Mouse (Mus musculus) small intestine, adult 10 weeks (tissue): ENCODE measurements around the gene Flywch1. TPM values are rescaled to one million over a fixed set of nuclear protein-coding genes. Genes with fewer than 3 reads are reported as not detected.

ENCODE experiments used
- polyA plus RNA-seq: library from polyadenylated mRNA; stranded (reverse); fragments of 350-450 nt; fragmentation: Illumina TruSeq; extraction: RNeasy Lipid Tissue Mini Kit (QIAGEN cat#74804); gene quantifications from one replicate; pipeline ENCODE4 v1.2.3, GENCODE M21; 2014; ENCODE audit warnings: low replicate concordance

The Flywch1 gene
- 0.78 TPM for polyA plus RNA-seq

GRCm38 (mm10) chr17:23771284-23772218, at the start of gene Flywch1:
Flywch1 (minus strand) TSS chr17:23771602.

GRCm38 (mm10) chr17:23790269-23791078, 19.1 kb upstream of the Flywch1 start, which contains the start of gene Srrm2:
Srrm2 (plus strand) TSS chr17:23790532.

GRCm38 (mm10) chr17:23785561-23786471, 14.4 kb upstream of the Flywch1 start, which contains the start of gene Flywch2:
Flywch2 (minus strand) TSS chr17:23786081.

GRCm38 (mm10) chr17:23745301-23746251, 25.8 kb downstream of the Flywch1 start, which contains the start of gene Kremen2:
Kremen2 (minus strand) TSS chr17:23745833.

GRCm38 (mm10) chr17:23740598-23741021, 30.8 kb downstream of the Flywch1 start, which contains the start of gene Paqr4:
Paqr4 (minus strand) TSS chr17:23740867.

GRCm38 (mm10) chr17:23725999-23726757, 45.2 kb downstream of the Flywch1 start, which contains the start of gene Pkmyt1:
Pkmyt1 (plus strand) TSS chr17:23726336.

GRCm38 (mm10) chr17:23722376-23723125, 48.9 kb downstream of the Flywch1 start, which contains the start of gene 1520401A03Rik:
1520401A03Rik (minus strand) TSS chr17:23722783.

Other genes starting within 250 kb of the Flywch1 start
- 0.33 TPM for gene Zfp213, start 207.4 kb downstream of the Flywch1 start, polyA plus RNA-seq
- not detected for gene Zfp13, start 172.1 kb downstream of the Flywch1 start, polyA plus RNA-seq
- not detected for gene Zscan10, start 170.7 kb downstream of the Flywch1 start, polyA plus RNA-seq
- gene Mmp25, start 126.3 kb downstream of the Flywch1 start, polyA plus RNA-seq = 0.82 TPM
- 0.85 TPM for gene Bicdl2, start 111.1 kb downstream of the Flywch1 start, polyA plus RNA-seq
- gene Hcfc1r1, start 98.0 kb downstream of the Flywch1 start, polyA plus RNA-seq = 2.0 TPM
- gene Thoc6, start 97.7 kb downstream of the Flywch1 start, polyA plus RNA-seq = 3.2 TPM
- gene Tnfrsf12a, start 94.1 kb downstream of the Flywch1 start, polyA plus RNA-seq = not detected
- gene Cldn6, start 92.4 kb downstream of the Flywch1 start, polyA plus RNA-seq = not detected
- not detected for gene Cldn9, start 87.6 kb downstream of the Flywch1 start, polyA plus RNA-seq
- gene 1520401A03Rik, start 48.8 kb downstream of the Flywch1 start, polyA plus RNA-seq = not detected
- gene Pkmyt1, start 45.3 kb downstream of the Flywch1 start, polyA plus RNA-seq = 1.6 TPM
- gene Paqr4, start 30.7 kb downstream of the Flywch1 start, polyA plus RNA-seq = 6.4 TPM
- not detected for gene Kremen2, start 25.8 kb downstream of the Flywch1 start, polyA plus RNA-seq
- gene Flywch2, start 14.5 kb upstream of the Flywch1 start, polyA plus RNA-seq = not detected
- gene Srrm2, start 18.9 kb upstream of the Flywch1 start, polyA plus RNA-seq = 109 TPM
- gene Elob, start 57.5 kb upstream of the Flywch1 start, polyA plus RNA-seq = 18.9 TPM
- not detected for gene Prss33, start 64.5 kb upstream of the Flywch1 start, polyA plus RNA-seq
- gene Prss32, start 72.3 kb upstream of the Flywch1 start, polyA plus RNA-seq = 6.8 TPM
- 1.1 TPM for gene Prss41, start 72.6 kb upstream of the Flywch1 start, polyA plus RNA-seq
- not detected for gene Prss21, start 96.5 kb upstream of the Flywch1 start, polyA plus RNA-seq
- gene Dcpp1, start 109.3 kb upstream of the Flywch1 start, polyA plus RNA-seq = not detected
- not detected for gene Dcpp2, start 109.3 kb upstream of the Flywch1 start, polyA plus RNA-seq
- not detected for gene Dcpp3, start 145.9 kb upstream of the Flywch1 start, polyA plus RNA-seq
- gene Sbp, start 170.1 kb upstream of the Flywch1 start, polyA plus RNA-seq = not detected
- gene Sbpl, start 183.7 kb upstream of the Flywch1 start, polyA plus RNA-seq = not detected
- gene Prss30, start 209.0 kb upstream of the Flywch1 start, polyA plus RNA-seq = 4.3 TPM
- not detected for gene Prss22, start 226.5 kb upstream of the Flywch1 start, polyA plus RNA-seq